Mouse (Mus musculus) layer of hippocampus, postnatal 25 days (tissue): ENCODE results near the gene Usp2. TPM values are rescaled to one million over a fixed set of nuclear protein-coding genes. Genes with fewer than 3 reads are reported as not detected.

Source experiments
- DNase-seq, 2 experiments: peaks; one replicate each; pipeline ENCODE4 v3.0.0; 2022; ENCODE audit warnings: mixed read lengths in 2 of 2, low spot score in 1 of 2; ENCODE audit errors: extremely low spot score in 1 of 2
- total RNA-seq, 2 experiments: library from RNA; stranded (reverse); gene quantifications; 2 replicates each; pipeline ENCODE4 v1.2.3; 2021

Gene Usp2
- total RNA-seq, 2 experiments from 2014 or later = 59.4 to 81.4 TPM

GRCm38 (mm10) chr9:44113105-44113789, 46.4 kb downstream of the Usp2 start, which contains the start of the genes Gm49380 and Rnf26:
Gene Gm49380 (minus strand): TSS chr9:44113500.
Gene Rnf26 (minus strand): TSS chr9:44113517.
- peak; percentile 85 to 89 for DNase-seq

DNA sequence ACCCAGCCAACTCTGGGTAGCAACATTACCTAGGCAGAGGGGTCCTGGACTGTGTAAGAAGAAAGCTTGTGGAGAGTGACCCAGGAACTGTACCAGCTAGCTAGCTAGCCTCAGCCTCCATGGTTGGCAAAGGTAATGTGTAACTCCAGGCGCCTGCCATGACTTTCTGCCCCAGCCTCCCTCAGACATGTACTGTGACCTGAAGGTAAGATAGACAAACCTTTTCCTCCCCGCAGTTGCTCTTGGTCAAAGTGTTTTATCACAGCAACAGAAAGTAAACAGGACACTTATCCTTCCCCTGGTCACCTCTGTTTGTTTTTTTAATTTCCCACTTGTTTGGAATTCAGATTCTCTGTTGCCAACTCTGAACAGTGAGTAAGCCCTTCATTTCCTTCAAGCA, 47.6 kb downstream of the Usp2 start:
- no peak for DNase-seq

GRCm38 (mm10) chr9:44115599-44115998, 48.8 kb downstream of the Usp2 start:
- DNase-seq = no peak

GRCm38 (mm10) chr9:44116182-44116581, 49.4 kb downstream of the Usp2 start:
- no peak for DNase-seq

- peak in 1 of 2 experiments; percentile 55 for DNase-seq
Measured at GRCm38 (mm10) chr9:44119011-44119410, 52.2 kb downstream of the Usp2 start.

DNA sequence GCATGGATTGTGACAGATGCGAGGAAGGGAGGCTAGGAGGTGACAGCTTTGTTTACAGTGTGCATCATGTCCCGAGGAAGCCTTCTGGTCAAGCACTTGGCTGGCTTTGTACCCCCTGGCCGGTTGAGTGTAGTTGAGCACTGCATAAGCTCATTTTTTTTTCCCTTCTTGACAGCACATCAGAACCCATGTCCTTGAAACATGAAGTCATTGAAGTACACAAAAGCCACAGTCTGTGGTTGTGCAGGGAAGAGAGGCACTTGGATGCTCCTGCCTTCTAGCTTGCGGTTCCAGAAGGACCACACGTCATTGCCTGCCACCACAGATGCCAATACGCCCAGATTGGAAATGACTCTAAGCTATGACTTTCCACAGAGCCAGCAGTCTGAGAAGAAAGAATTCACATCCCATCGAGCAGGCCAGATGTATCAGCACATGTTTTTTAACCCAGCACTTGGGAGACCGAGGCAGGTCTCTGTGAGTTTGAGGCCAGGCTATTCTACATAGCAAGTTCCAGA, 53.2 kb downstream of the Usp2 start:
- no peak for DNase-seq

DNA sequence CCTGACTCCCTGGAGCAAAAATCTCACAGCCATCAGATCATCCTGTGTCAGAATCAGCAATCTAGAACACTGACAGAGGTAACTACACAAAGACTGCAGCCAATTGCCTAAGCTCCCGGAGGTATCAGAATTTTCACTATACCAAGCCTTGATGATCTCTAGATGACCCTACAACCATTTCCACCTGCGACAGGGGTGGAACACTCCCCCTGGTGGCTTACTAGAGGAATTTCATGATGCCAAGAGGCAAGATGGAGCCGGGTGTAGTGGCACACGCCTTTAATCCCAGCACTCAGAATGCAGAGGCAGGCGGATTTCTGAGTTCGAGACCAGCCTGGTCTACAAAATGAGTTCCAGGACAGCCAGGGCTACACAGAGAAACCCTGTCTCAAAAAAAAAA, 57.5 kb downstream of the Usp2 start:
- no peak for DNase-seq

- DNase-seq = no peak
Measured at GRCm38 (mm10) chr9:44125026-44125425, 58.2 kb downstream of the Usp2 start.

DNA sequence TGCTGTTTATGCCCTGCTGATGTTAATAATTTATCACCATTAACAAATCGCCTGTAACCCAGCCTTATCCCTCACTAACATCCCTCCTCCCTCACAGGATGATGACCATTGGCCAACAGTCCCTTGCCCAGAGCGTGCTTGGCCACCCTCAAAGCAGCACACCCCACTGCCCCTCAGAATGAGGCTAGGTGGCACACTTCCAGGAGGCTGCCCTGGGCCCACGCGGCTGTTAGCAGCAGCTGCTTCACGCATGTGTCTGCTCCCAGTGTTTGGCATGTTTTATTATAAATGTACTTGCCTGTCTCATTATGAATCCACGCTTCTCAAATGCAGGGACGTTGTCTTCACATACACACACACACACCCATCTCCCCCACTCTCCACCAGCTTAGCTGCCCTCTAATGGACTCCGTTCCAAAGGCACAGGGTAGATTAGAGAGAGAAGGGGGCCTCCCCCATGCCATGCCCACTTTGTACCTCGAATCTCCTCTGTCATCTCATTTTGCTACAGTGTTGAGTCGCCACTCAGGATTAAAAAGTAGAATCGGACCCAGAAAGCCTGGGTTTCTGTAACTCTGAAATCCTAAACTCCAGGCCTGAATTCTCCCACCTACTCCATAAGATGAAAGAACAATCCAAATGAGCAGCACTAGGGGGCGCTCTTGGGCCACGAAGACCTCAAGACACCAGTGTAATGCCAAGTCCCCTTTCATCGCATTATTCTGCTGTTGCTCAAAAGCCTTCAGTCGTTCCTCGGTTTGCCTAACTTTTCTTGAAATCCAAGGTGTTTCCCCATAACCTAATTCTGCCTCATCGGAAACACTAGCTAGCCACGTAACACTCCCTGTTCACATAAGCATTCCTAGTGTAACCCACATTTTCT, 59.0 kb downstream of the Usp2 start:
- peak; percentile 80 to 94 for DNase-seq

- no peak for DNase-seq
Measured at GRCm38 (mm10) chr9:44126746-44127145, 59.9 kb downstream of the Usp2 start.

DNA sequence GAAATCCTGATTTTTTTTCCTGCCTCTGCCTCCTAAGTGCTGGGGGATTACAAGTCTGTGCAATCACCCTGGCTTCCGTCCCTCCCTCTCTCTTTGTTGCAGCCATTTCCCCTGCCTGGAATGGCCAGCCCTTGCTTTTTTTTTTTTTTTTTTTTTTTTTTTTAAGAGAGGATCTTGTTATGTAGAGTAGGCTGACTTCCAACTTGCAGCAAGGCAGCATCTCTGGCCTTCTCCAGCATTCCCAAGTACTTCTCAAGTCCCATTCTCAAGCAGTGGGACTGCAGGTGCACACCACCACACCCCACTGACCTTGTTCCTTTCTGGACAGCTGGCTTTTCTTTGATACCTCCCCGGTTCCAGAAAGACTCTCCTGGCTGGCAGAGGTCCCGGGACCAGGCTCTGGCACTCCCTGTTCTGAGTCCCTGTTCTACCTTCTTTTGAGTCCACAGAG, 60.6 kb downstream of the Usp2 start:
- DNase-seq = no peak

- DNase-seq = no peak
Measured at GRCm38 (mm10) chr9:44129633-44130032, 62.8 kb downstream of the Usp2 start.

- no peak for DNase-seq
Measured at GRCm38 (mm10) chr9:44130034-44130433, 63.2 kb downstream of the Usp2 start.

GRCm38 (mm10) chr9:44130581-44131275, 63.9 kb downstream of the Usp2 start:
- DNase-seq = no peak

DNA sequence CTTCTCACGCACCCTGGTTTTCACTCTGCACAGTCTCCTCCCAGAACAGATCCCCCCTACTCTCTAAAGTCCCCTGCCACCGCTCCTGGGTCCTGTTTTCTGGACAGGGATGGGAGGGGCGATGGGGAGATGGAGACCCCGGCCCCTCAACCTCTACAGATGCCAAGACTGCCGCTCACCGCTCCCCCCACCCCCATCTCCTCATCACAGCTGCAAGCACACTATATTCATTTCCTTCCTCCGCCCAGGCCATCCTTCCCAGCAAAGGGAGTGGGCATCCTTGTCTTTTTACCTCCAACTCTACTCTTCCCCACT, 64.4 kb downstream of the Usp2 start:
- DNase-seq = no peak

DNA sequence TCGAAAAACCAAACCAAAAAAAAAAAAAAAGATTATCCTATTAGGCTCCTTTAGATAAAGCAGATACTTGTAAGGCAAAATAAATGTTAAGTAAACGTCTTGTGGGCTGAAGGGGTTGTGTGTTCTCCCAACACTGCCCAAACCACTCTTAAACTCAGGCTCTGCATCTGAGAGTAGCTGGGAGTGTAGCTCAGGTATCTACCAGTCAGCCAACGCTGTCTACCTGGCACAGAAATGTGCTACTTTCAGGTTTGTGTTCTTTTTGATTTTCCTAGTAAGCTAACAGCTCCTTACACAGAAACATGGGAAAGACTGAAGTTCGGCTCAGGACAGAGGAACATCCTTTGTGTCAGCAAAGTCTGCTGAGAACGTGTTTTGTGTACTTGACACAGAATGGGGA, 65.4 kb downstream of the Usp2 start:
- DNase-seq = no peak

- DNase-seq = no peak
Measured at GRCm38 (mm10) chr9:44133287-44133686, 66.5 kb downstream of the Usp2 start.

- DNase-seq = peak in 1 of 2 experiments; percentile 47
Measured at GRCm38 (mm10) chr9:44134101-44134850, 67.5 kb downstream of the Usp2 start, which contains the start of gene Mcam. Gene Mcam (plus strand): TSS chr9:44134469.

GRCm38 (mm10) chr9:44134851-44135730, 68.3 kb downstream of the Usp2 start:
- no peak for DNase-seq
